Mouse (Mus musculus): Measurements from ENCODE around the gene Herc4.
"Not testable (repeated sequence)": the region's sequence is repeated elsewhere in the genome, so short reads cannot be mapped to it uniquely, and the experiment has no call there.

Herc4 gene

GRCm38 (mm10) chr10:63350666-63351065 is 107.1 kb downstream of the Herc4 start:
- DNase-seq (ENCODE audit: low read depth, low spot score): no peak

GRCm38 (mm10) chr10:63351099-63351498 is 107.5 kb downstream of the Herc4 start:
- not testable (repeated sequence) for DNase-seq (ENCODE audit: low read depth, low spot score)

- DNase-seq (ENCODE audit: low read depth, low spot score): no peak
Measured at GRCm38 (mm10) chr10:63352111-63352510, 108.5 kb downstream of the Herc4 start.

- DNase-seq (ENCODE audit: low read depth, low spot score): no peak
Measured at GRCm38 (mm10) chr10:63360502-63360901, 116.9 kb downstream of the Herc4 start.

- DNase-seq (ENCODE audit: low read depth, low spot score): no peak
Measured at GRCm38 (mm10) chr10:63365918-63366455, 122.4 kb downstream of the Herc4 start.

- no peak for DNase-seq (ENCODE audit: low read depth, low spot score)
Measured at GRCm38 (mm10) chr10:63367386-63367785, 123.8 kb downstream of the Herc4 start.
